Mouse (Mus musculus): Measurements from ENCODE around the gene Map3k6.

Map3k6 gene

DNA sequence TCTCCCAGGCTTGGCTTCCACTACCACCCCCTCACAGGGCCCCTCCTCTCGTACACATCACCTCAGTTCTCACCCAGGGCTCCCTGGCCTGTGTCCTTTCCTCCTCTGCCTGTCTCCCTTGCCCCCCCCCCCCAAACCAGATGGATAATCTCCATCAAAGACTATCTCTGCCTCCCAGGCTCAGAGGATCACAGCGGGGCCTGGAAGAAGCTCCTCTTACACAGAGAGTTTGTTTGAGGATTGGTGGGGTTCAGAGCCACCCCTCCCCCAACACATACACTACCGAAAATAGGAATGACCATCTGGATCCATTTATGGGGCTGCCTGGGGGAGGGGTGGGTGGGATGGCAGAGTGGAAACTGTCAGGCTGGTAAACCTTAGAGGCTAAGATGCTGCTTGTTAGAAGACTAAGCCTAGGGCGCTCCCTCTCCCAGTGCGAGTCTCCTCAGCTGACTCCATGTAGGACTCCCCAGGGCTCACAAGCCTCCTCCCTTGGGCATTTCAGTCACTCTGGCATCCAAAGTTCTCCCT lies 41.4 kb downstream of the Map3k6 start:
- in situ Hi-C loops (cut with MboI, MseI) = no loop called here

DNA sequence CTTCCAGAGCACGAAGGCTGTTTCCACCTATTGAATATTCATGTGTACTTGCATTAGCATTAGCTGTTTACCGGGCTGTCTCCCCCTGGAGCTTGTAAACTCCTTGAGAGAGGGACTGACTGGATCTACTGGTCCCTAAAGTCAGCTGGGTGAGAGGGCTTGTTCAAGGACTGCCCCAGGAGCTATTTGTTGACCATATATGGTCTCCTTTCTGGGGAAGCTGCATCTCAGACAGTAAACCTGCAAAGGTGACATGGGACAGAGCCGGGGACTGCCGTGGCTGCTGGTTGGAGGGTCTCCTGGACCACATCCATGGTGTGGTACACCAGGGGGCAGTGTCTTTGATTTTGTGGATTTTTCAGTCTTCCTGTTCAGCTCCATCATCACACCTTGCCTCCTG lies 42.0 kb downstream of the Map3k6 start:
- in situ Hi-C loops (cut with MboI, MseI) = no loop called here

DNA sequence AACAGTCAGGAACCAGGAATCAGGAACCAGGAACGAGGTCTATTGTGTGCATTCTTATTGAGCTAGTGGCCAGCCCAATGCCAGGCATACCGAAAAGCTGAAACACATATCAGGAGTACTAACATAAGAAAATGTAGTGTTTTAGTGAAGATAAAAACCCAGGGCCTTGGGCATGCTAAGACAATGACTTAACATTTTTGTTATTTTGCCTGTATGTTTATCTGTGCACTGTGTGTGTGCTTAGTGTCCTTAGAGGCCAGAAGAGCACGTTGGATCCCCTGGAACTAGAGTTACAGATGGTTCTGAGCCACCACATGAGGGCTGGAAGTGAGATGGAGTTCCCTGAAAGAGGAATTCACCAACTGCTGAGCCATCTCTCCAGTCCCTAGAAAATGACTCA lies 44.7 kb downstream of the Map3k6 start:
- in situ Hi-C loops (cut with MboI, MseI) = no loop called here

DNA sequence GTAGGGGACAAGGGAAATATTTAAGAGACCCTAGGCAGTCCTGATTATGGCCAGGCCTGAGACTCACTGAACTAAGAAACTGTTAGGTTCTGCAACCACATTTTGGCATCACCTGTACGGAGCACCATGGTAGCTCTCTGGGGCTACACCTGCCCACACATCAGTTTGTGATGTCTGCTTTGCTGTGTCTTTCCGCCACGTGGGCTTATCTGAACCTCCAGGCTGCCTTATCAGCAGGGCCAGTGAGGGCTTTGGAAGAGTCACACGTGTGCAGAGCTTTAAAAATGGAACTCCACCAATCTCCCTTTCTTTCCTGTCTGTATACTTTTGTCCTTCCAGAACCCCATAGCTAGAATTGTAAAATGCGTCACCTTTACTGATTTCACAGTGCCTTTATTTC lies 45.3 kb downstream of the Map3k6 start:
- in situ Hi-C loops (cut with MboI, MseI) = no loop called here

DNA sequence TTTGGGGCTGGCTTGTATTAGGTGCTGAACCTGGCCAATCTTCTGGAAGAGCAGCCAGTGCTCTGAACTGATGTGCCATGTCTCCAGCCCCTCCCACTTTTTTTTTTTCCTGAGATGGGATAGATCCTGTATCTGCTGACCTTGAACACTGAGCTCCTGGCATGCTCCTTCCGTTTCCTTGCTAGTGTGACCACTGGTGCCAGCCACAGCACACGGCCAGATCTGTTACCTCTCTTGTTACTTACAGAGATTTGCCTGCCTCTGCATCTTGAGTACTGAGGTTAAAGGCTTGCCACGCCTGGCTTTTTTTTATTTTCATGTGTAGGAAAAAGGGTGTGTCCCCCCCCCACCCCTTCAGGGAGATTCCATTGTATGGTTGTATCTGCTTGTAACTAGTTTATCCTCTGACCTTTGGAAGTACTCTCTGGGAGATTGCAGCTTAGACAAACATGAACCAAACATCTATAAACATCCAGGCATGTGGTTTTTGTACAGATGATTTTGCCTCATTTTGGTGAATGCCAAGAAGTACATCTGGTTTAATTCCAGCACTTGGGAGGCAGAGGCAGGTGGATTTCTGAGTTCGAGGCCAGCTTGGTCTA lies 46.0 kb downstream of the Map3k6 start:
- in situ Hi-C loops (cut with MboI, MseI) = no loop called here

DNA sequence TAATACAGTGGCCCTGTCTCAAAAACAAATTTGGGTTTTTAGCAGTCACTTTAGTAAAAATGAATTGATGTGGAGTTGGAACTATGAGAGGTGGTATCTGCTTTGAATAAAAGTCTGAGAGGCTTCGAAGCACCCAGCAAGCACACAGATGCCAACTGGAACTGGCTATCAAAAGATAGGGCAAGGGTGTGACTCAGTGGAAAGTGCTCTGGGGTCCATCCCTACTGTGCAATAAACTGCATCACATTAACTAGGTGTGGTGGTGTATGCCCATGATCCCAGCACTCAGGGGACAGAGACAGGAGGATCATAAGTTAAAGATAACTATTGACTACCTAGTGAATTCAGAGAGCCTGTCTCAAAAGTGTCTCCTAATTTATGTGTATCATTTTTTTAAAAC lies 50.6 kb downstream of the Map3k6 start:
- in situ Hi-C loops (cut with MboI, MseI) = no loop called here

DNA sequence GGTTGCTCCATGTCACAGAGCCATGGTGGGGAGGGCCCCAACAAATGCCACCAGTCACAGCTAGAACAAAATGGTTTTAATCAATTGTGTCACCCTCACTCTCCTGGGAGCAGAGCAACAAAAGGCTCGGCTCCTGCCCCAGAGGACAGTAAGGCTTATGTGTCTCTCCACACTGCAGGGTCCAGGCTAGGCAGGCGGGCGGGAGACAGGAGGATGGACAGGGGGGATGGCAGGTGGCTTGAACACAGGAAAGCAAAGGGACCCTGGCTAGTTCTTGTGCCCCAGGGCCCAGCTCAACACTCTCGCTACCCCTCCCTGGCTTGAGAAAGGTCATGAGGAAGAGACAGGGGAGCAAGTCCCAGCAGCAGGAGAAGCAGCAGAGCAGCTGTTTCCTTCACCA lies 51.8 kb downstream of the Map3k6 start:
- in situ Hi-C loops (cut with MboI, MseI) = no loop called here

DNA sequence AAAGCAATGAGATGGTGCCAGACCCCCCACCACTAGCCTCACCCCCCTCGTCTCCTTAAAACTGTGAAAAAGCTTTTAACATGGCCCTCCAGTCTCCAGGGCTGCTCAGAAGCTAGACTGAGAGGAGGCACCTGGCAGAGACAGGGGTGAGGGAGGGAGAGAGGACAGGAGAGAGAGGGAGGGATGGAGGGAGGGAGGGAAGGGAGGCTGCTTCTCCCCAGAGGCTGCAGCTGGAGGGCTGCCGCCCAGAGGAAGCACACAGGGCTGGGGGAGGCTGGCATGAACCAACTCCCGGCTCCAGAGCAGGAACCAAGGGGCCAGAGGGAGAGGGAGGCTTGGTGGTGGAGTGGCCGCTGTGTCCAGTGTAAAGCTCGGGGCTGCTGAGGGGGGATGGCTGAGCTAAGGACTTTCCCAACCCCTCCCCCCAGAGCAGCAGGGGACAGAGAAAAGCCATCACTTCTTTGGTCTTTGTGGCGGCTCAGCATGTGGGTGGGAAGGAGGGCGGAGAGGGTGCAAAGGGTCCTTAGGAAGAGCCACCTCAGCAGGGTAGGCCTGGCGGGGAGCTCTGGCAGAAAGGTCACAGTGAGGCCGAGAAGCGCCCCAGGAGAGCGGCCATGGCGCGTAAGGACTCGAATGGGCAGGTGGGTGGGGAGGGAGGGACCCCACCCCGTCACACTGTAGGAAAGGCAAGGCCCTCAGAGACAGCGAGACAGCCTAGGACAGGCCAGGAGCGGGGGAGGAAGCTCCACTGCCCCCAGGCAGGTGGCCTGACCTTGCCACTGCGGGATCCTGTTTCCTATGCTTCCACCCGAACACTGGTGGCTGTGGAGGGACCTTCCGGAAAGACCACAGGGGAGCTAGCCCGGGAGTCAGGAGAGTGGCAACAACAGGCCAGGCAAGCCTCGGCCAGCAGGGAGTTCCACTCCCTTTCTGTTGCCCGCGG lies 52.6 kb downstream of the Map3k6 start:
- in situ Hi-C loops (cut with MboI, MseI) = no loop called here

DNA sequence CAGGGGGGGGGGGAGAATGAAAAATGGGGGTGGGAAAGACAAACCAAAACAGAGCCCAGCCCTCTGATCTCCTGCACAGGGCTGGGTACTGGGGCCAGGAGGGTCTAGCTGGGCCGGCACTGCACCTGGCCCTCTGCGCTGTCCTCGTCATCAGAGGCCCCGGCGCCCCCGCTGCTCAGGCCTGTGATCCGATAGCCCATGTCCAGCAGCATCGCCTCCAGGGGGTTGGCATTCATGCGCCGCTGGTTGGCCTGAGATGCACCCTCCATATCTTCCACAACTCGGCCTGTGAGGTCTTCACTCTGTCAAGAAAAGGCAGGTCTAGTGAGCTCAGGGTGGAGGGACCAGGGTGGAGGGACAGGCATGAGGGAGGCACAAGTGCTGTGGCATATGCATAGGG lies 53.5 kb downstream of the Map3k6 start:
- in situ Hi-C loops (cut with MboI, MseI) = no loop called here

DNA sequence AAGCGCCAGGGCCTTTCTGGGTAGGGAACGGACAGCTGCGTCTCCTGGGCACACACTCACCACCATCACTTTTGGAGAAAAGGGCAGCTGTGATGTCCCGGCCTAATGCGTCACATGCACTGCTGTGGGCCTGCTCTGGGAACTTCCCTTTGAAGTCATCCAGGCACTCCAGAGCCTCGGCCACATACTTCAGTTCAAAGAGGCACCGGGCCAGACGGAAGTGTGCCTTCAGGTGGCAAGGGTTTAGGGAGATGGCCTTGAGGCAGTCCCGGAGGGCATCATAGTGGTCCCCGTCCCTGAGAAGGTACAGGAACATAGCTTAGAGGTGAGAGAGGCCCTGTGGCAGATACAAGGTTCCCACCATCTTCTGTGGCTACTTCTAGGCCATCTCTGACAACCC lies 56.7 kb downstream of the Map3k6 start:
- in situ Hi-C loops (cut with MboI, MseI) = loop anchor here in 1 of 2 experiments (5.0 kb wide), 1 partner anchor 85 kb away; the partner anchor contains the start of genes Cd164l2 and Gpr3

DNA sequence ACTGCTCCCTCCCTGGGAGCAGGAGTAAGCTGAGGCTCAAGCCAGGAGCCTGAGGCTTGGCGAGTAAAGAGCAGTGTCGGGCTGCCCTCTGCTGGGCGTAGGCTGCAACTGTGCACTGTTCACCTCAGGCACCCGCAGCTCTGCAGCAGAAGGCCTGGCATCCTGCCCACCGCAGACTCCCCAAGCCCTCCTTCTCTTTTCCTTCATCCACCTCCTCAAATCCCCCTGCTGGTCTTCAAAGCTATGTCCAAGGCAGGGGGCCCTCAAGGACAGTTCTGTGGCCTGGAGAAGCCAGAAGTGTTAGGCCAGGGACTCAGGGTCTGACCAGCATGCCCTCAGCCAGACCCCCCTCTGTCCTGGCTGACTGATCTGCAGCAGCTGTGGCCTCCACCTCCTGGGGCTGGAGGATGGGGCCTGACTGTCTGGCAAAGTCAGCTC lies 57.2 kb downstream of the Map3k6 start:
- in situ Hi-C loops (cut with MboI, MseI) = loop anchor here in 1 of 2 experiments (5.0 kb wide), 1 partner anchor 86 kb away; the partner anchor contains the start of genes Cd164l2 and Gpr3

DNA sequence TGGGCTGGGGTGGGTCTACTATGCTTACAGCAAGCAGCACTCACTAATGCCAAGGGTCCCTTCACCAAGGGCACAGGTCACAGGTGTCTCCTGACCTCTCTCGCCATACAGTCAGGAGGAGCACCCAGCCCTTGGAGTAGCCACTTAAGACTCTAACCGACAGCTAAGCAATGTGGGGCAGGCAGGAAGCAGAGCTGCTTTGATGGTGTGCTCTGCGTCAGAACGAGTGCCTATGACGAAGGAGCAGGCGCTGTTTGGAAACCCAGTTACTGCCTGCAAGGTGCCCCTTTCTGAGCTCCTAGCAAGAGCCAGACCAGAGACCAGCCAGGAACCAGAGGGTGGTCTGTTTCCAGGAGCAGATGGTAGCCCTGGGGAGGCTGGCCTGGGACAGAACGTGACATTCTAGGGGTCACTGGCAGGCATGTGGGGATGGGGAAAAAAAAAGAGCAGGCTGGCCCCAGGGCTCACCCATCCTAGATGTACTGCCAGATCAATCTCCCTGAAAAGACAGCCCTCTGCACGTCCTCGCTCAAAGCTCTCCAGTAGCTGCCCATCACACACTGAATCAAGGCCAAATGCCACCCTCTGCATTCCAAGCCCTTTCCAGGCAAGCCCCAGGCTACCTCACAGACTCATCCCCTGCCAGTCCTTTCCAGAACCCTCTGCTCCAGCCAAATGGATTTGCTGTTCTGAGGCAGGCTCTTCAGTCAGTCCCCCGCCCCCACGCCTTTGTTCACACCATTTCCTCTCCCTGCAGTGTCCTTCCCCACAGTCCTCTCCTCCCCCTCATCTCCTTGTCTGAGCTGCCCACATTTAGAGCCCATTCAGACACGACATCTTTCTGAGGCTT lies 58.1 kb downstream of the Map3k6 start:
- in situ Hi-C loops (cut with MboI, MseI) = loop anchor here in 1 of 2 experiments (5.0 kb wide), 1 partner anchor 86 kb away; the partner anchor contains the start of genes Cd164l2 and Gpr3

DNA sequence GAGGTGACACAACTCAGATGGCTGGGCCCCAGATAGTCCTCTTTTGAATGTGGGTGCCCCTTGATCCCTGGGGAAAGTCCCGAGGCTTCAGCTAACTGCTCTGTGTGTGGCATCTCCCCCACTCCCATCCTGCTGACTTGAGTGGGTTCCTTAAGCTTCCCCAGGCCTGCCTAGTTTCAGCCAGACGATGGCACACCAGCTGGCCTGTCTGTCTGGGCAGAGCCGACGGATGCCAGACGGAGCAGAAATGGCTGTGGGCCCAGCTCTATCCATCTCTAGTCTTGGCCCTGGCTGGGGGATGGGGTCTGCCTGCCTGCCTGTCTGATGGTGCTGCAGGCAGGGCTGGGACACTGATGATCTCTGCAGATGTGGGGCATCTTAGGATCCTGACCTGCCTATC lies 59.1 kb downstream of the Map3k6 start:
- in situ Hi-C loops (cut with MboI, MseI) = loop anchor here (5.0 to 10.0 kb wide), 3 partner anchors 85 to 292 kb away; partner anchors contain the start of genes Cd164l2 (in 2 of the 2) and Gpr3 (in 2 of the 2)

DNA sequence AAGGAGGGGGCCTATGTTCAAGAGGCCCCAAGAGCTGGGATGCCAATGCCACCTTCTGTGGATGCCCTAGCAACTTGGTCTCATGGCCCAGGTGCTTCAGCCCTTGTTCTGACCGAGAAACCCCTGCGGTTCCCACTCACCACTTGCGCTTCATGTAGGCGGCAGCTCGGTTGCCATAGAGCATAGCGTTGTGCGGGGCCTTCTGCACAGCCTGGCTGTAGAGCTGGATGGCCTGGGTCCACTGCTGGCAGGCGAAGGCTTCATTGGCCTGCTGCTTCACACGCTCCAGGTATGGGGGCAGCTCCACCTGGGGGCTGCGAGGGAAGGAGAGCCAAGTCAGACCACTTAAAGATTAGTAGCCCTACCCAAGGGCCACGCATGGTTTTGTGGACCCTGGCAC lies 59.8 kb downstream of the Map3k6 start:
- in situ Hi-C loops (cut with MboI, MseI) = loop anchor here (5.0 to 10.0 kb wide), 2 partner anchors 86 to 293 kb away; partner anchors contain the start of genes Cd164l2 (in 1 of the 2) and Gpr3 (in 1 of the 2)

DNA sequence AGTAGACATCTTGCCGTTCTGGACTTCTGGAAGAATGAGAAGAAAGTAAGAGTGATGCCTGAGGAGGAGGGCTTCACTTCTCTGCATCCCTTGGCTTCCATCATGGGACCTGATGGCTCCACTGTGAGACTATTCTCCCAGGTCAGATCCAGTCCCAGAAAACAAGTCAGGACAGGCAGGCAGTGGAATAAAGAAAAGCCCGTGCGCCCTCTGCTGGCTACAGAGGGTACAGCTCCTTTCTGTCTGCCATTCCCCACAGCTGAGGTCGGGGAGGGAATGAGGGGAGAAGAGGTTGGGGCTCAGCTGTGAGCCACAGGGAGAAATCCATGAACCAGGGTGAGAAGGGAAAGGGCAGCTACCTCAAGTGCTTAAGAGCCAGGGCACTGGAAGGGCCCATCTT lies 61.2 kb downstream of the Map3k6 start:
- in situ Hi-C loops (cut with MboI, MseI) = loop anchor here (5.0 to 10.0 kb wide), 2 partner anchors 87 to 295 kb away; partner anchors contain the start of genes Cd164l2 (in 1 of the 2) and Gpr3 (in 1 of the 2)

Measured in T-helper 17 cell (primary cell).